Mouse (Mus musculus) thymus, postnatal 4 days (tissue): ENCODE measurements around the gene Gm17019.
A peak's percentile ranks its signal among the peaks of the same experiment; 100 is the strongest.
"Not testable (repeated sequence)": the region's sequence is repeated elsewhere in the genome, so short reads cannot be mapped to it uniquely, and the experiment has no call there.

Experiments
- DNase-seq: peaks from one replicate; pipeline ENCODE4 v3.0.0; 2021

Gm17019 gene

GRCm38 (mm10) chr5:15032898-15033297, at the start of gene Gm17019:
TSS of gene Gm17019 (minus strand) at chr5:15032998.
- DNase-seq: not testable (repeated sequence)

GRCm38 (mm10) chr5:15062385-15062715, 29.6 kb upstream of the Gm17019 start:
- not testable (repeated sequence) for DNase-seq

- DNase-seq: not testable (repeated sequence)
These were observed 29.0 kb upstream of the Gm17019 start for GRCm38 (mm10) chr5:15061638-15062384.

GRCm38 (mm10) chr5:15054151-15055025, 21.6 kb upstream of the Gm17019 start:
- not testable (repeated sequence) for DNase-seq

GRCm38 (mm10) chr5:15053606-15053962, 20.8 kb upstream of the Gm17019 start:
- not testable (repeated sequence) for DNase-seq

- DNase-seq: not testable (repeated sequence)
These were observed 20.3 kb upstream of the Gm17019 start for GRCm38 (mm10) chr5:15052945-15053605.

- DNase-seq: not testable (repeated sequence)
These were observed 18.0 kb upstream of the Gm17019 start for GRCm38 (mm10) chr5:15050807-15051206.

- DNase-seq: not testable (repeated sequence)
These were observed 12.3 kb upstream of the Gm17019 start for GRCm38 (mm10) chr5:15044830-15045767.

- not testable (repeated sequence) for DNase-seq
These were observed 8.0 kb upstream of the Gm17019 start for GRCm38 (mm10) chr5:15040784-15041183.

GRCm38 (mm10) chr5:15039984-15040383, 7.2 kb upstream of the Gm17019 start:
- not testable (repeated sequence) for DNase-seq

GRCm38 (mm10) chr5:15024316-15024715, 8.5 kb downstream of the Gm17019 start:
- DNase-seq: not testable (repeated sequence)

GRCm38 (mm10) chr5:15020067-15020466, 12.7 kb downstream of the Gm17019 start:
- DNase-seq: not testable (repeated sequence)

GRCm38 (mm10) chr5:15010639-15011582, 21.9 kb downstream of the Gm17019 start:
- not testable (repeated sequence) for DNase-seq

GRCm38 (mm10) chr5:15006907-15007306, 25.9 kb downstream of the Gm17019 start:
- DNase-seq: not testable (repeated sequence)

- DNase-seq: not testable (repeated sequence)
These were observed 26.5 kb downstream of the Gm17019 start for GRCm38 (mm10) chr5:15006288-15006687.

GRCm38 (mm10) chr5:15005584-15005983, 27.2 kb downstream of the Gm17019 start:
- DNase-seq: not testable (repeated sequence)

- not testable (repeated sequence) for DNase-seq
These were observed 27.9 kb downstream of the Gm17019 start for GRCm38 (mm10) chr5:15004569-15005562.

- not testable (repeated sequence) for DNase-seq
These were observed 34.7 kb downstream of the Gm17019 start for GRCm38 (mm10) chr5:14998077-14998476.

- DNase-seq: peak; percentile 6
These were observed 35.2 kb downstream of the Gm17019 start for GRCm38 (mm10) chr5:14997556-14997955.
